Mouse (Mus musculus): ENCODE measurements around the gene Sufu.
A peak's percentile ranks its signal among the peaks of the same experiment; 100 is the strongest.

Sufu gene

DNA sequence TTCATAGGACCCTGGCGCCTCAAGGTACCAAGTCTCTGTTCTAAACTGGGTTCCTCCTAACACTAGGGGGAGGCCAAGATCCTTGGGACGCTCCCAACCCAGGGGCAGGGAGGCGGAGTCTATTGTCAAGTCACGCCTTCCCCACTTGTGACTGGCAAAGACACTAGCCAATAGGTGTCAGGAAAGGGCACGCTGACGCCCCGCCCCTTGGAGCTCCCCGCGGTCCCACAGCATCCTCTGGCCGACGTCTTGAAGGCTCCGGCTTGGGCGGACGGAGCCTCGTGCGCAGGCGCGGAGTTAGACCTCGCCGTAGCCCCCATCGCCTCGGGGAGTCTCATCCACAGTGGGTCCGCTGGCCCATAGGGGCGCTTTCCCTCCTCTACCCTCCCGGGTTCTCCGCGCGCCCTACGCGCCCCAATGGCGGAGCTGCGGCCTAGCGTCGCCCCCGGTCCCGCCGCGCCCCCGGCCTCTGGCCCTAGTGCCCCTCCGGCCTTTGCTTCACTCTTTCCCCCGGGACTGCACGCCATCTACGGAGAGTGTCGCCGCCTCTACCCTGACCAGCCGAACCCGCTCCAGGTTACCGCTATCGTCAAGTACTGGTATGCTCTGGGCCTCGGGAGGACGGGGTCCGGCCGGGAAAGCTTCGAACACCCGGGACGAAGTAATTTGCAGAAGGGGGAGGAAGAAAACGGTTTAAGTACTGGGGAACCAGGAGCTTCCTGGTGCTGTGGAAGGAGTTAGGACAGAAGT, at the start of gene Sufu:
Sufu (plus strand) TSS at position 211 of the 750 bp plus-strand sequence.
- DNase-seq = peak; percentile 99

DNA sequence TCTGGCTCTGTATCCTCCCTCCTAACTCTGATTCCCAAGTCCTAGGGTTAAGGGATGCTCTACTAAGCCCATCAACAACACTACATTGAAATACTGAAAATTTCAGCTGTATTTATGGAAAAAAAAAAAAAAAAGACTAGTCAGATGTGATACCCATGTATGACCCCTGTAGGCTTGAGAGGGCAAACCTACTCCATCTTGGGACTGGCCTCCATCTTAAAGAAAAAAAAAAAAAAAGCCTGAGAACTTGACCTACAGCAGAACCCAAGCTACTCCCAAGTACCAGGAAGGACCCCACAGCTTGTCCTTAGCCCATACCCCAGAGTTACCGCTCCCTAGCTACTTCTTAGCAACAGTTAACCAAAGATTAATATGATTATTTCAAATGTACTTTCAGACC, 49.5 kb upstream of the Sufu start:
- DNase-seq = no peak

DNA sequence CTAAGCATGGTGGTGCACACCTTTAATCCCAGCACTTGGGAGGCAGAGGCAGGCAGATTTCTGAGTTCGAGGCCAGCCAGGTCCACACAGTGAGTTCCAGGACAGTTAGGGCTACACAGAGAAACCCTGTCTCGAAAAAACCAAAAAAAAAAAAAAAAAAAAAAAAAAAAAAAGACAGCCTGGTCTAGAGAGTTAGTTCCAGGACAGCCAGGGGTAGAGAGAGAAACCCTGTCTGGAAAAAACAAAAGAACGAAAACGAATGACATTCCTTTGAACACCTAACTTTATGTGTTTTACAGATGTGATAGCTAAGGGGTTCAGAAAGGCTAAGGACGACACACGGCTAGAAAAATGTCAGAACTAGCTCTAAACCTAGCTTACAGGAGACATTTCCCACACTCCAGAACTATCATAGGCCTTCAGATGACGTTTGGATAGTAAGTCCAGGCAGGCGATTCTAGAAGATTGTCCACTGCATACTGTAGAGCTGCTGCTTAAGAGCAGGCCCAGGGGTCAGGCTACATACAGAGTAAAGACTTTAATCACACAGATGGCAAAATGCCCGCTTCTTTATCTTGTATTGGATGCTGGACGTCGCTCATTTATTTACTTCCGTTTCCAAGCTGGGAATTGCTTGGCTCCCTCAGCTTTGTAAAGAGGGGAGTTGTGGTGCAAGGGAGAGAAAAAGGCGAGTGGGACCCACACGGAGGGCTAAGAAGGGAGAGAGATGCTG, 48.6 kb upstream of the Sufu start:
- DNase-seq = no peak

DNA sequence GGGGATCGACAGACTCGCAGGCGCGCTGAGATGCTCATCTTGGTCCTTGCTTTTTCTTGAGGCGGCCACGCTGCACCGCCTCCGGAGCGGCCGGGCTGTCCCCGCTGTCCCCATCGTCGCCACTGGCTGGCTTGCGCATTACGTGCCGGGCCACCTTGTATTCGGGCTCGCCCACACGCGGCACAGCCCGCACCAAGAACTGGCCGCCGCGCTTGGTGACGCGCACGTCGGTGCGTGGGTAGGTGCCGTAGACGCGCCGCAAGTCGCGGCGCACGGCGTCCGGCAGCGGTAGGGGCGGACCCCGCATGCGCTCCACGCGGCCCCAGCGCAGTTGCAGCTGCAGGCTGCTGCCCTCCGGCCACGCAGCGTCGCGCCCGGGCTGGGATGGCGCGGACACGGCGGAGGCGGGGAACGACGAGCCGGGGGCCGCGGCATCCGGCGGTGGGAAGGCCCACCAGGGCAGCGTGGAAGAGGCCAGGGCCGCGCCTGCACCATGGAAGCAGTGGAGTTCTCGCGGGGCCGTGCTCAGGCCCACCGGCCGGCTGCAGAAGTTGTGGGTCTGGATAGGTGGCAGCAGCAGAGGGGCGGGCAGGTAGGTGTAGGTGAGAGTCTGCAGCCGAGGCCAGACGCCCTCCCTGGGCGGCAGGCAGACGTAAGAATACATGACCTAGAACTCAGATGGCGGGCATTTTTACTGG, 47.8 kb upstream of the Sufu start:
- peak; percentile 44 for DNase-seq

DNA sequence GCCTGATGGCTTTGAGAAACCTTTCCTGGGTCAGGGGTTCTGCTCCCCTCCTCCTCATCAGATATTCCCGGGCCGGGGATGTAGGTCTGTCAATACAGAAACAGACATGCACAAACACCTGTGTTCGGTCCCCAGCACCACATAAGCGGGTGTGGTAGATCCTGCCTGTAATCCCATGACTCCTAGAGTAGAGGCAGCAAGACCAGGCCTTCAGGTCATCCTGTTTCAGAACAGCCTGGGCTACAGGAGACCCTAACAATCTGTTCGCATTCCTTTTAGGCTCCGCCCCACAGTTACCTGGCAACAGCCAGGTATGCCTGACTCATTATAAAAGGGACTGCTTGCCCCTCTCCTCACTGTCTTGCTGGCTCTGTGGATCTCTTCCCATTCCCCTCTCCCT, 47.1 kb upstream of the Sufu start:
- no peak for DNase-seq

DNA sequence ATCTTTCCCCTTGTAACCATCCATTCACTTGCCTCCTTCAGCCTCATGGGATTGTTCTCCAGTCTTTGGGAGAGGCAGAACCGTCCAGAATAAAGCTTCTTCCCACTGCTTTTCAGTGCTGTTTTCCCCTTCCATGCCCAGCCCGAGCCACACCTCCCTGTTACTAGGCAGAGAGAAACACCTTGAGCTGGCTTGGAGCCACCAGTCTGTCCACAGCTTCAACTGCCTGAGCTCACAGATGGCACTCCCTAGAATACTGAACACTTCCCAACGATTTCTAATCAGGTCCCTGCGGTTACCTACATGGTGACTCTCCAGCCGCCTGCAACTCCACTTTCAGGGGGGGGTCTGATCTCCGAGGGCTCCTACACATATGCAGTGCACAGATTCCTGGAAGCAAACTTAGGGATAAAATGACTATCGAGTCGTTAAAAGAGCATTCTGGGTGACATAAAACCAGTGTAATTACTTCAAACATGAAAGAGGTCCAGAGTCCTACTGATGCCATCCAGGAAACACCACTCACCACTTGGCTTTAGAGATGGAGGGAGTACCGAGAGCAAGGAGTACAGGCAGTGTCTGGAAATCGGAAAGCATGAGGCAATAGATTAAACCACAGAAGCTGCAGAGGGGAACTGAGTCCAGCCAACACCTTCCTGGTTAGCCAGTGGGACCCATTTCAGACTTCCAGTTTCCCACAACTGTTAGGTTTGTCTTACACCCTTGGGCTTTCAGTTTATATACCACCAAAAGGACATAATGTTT, 46.3 kb upstream of the Sufu start, which contains the start of gene 2310034G01Rik:
2310034G01Rik (minus strand) TSS at position 135 of the 765 bp plus-strand sequence.
- DNase-seq = no peak

DNA sequence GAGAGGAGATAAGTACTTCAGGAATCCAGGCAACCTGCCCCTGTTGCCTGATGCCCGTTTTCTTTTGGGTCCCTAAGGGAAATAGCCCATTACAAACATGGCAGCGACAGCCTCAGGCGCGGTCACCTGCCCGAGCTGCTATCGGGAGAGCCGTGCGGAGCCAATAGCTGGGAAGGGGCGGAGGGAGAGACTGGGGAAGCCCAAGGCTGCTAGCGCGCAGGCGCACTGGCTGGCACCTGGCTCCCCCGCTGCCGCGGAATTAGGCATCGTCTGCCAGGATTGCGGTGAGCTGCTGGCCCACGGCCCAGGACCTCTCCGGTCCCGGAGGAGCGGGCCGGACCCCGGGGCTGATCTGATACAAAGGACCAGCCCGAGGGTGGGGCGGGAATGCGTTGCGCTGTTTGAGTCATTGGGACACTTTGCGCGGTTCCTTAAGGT, 40.0 kb upstream of the Sufu start:
- peak; percentile 95 for DNase-seq

DNA sequence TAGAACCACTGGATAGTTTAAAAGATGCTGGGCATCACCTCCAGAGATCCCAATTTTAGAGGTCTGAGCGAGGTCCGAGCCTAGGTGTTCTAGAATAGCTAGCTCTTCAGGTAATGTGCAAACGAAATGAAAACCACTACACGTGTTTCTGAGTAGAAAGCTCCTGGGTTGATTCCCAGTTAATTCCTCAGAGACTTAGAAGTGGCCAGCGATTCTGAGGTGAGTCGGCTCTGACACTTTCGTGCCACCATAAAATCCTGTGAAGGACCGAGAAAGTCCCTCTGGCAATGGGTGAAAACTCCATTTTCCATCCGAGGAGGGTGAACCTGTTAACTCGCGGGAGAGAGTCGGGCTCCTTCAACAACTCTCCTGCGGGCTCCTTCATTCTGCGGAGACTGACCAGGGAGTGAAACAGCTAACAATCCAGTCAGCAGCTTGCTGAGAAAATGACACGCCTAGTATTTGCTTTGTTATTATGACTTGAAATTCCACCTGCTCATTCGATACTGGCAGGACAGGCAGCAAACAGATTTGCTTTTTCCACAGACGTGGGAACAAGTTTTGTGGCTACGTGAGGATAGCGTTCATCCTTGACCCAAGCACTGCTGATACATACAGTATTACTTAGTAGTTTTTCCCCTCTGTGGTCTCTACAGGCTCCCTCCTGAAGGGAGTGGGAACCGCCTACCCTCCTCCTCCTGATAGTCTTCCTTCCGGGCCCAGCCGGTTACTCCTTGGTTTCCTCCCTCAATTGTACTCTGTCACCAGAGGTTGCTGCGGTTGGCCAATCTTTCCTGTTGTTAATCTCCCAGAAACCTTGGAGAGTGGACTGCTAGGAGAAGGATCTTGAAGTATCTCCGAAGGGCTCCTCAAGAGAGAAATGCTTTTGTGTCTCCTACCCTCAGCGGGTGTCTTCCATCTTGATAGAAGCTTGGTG, 39.1 kb upstream of the Sufu start:
- peak; percentile 42 for DNase-seq

DNA sequence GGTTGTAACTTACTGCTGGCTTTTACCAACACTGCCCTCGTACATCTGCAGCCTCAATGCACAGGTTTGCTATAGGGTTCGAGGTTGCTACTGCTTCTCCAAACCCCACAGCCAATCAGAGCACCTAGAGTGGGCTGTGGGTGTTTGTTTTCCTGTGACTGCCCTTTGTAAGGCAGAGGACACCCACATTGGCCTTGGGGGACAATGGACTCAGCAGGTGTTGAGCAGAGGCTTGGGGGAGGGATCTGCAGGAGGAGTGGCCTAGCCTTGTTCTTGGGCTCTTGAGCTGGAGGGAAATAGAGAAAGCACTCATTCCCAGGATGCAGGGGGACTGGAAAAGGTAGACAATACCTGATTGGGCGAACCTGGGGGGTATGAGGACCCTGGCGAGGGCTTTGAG, 38.3 kb upstream of the Sufu start:
- no peak for DNase-seq

DNA sequence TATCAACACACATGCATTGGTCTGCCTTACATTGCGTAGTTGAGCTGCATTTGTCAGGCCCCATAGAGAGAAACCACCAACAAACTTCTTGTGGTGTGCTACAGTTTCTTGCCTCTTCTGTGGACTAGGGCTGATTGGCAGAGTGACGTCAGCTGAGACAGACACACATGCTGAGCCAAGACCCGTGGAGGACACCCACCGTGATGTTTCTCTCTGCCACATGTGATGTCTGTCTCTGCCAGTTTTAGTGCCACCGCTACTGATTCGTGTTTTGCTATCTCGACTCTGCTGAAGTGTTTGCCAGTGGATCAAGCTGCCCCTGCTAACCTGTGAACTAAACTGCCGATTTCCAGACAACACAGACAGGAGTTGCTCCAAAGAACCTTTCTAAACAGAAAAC, 34.6 kb upstream of the Sufu start:
- no peak for DNase-seq

DNA sequence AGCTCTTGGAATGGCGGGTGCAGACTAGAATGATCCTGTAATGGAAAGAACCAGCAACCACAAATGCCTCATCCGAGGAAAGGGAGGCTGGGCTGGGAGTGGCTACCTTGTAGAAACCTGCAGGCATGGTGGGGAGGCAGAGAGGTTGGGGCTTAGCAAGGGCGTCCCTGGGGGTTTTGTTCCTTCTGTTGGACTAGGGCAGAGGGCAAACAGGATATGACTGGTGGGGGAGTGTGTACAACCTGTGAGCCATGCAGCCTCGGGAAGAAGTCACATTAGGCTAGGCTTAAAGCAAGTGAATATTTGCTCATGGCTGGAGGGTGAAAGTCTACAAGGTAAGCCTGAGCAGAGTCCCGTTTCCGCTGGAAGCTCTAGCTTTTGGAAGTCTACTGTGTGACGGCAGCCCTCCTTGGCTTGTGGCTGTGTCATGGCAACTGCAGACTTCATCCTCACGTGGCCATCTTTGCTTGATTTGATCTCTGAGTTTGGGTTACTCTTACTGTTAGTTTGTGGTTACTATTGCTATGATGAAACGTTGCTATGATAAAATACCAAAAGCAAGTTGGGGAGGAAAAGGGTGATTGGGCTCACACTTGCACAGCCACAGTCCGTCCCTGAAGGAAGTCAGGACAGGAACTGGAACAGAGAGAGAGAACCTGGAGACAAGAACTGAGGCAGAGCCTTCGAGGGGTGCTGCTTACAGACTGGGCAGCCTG, 33.2 kb upstream of the Sufu start:
- DNase-seq = no peak

DNA sequence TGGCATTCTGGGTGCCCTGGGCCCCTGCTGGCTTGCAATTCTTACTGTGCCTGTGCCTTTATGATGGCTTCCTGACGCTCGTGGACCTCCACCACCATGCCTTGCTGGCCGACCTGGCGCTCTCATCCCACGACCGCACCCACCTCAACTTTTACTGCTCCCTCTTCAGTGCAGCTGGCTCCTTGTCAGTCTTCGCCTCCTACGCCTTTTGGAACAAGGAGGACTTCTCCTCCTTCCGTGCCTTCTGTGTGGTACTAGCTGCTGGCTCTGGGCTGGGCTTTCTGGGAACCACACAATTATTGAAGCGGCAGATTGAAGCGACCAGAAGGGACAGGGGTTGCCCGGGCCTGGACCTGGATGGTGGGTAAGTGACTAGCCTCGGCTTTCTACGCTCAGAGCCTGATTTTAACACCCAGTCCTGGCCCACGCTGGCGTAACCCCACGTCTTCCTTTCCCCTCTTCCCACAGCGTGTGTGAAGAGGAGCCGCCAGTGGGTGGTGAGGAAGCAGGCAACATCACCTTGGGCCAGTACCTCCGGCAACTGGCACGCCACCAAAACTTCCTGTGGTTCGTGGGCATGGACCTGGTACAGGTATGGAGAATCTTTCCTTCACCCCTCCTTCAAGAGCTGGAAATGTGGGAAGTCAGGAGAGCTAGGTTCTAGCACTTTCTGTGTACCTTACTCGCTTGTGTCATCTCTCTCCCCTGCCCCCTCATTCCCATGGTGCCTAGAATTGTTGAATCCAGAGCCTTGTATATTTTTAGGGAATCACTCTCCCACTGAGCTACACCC, 28.7 kb upstream of the Sufu start:
- DNase-seq = no peak

DNA sequence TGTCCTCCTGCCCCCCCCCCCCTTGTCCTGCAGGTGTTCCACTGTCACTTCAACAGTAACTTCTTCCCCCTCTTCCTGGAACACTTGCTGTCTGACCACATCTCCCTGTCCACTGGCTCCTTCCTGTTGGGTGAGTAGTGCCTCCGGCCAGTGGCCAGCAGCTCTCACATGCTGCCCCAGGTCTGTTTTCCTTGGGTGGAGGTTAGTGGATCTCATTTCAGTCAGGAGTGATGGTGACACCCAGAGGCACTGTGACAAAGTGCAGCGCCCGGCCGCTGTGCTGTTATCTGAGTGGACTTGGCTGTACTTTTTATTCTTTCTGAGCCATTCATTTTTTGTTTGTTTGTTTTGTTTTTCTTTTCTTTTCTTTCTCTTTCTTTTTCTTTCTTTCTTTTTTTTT, 27.5 kb upstream of the Sufu start:
- peak; percentile 40 for DNase-seq

DNA sequence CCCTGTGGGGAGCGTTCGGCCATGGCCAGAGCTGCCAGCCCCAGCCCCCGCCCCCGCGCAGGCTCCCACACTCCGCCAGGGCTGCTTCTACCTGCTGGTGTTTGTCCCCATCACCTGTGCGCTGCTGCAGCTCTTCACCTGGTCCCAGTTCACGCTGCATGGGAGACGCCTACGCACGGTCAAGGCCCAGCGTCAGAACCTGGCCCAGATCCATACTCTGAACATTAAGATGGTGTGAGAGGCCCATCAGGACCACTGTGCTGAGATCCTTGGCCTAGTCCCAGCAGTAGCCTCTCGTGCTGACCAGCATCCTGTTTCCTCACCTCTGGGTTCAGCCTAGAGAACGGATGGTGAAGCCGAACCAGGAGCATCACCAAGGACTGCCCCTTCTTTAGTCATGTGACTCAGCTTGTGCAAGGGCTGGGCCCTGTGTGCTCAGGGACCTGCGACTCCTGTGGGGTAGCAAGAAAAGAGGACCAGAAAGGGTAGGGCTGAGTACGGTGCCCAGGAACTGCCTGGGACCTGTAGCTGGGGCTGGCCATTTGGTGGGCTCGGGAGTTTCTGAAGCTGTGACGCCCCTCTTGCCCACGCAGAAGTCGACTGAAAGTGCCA, 22.1 kb upstream of the Sufu start:
- no peak for DNase-seq

DNA sequence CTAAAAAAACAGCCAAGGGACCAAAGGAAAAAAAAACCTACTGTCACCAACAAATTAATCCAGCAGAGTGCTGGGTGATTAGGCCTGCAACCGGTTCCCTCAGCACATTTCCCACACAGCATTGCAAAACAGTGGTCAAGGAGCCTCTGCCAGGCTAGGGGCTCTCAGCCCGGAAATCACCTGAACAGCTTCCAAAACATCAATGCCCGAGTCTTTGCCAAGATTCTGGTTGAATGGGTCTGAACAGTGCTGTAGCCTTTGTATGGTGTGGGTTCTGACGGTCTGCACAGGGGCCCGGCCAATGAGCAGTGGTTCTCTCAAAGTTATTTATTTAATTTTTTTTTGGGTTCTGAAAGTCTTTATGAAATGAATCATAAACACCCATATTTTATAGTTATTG, 21.2 kb upstream of the Sufu start:
- no peak for DNase-seq

DNA sequence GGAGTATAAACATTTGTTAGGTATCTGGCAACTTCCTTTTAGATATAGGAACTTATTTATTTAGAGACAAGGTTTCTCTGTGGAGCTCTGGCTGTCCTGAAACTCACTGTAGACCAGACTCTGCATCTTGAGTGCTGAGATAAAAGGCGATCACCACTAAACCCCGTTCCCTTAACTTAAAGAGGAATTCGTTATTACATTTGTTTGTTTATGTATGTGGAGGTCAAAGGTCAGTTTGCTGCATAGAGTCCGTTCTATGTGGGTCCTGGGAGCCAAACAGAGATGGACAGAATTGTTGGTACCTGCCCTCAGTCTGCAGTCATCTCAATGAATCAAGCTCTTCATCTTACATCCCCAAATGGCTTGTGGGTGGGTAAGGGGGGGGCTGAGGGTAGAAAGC, 20.8 kb upstream of the Sufu start:
- no peak for DNase-seq

DNA sequence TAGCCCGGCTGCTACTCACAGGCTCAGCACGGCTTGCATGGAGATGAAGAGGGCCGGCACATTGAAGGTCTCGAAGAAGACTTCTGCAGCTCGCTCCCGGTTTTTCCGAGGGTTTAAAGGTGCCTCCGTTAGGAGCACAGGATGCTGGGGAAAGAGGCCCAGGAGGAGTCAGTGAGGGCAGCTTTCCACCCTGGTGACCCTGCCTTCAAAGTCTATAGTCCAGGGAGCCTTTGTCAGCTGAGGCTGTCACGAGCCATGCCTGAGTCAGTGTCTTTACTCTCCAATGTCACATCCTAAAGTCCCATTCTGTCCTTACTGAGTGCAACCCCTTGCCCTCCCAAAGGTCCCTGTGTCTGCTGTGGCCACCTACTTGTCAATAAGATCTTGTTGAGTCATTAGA, 14.4 kb upstream of the Sufu start:
- DNase-seq = no peak

DNA sequence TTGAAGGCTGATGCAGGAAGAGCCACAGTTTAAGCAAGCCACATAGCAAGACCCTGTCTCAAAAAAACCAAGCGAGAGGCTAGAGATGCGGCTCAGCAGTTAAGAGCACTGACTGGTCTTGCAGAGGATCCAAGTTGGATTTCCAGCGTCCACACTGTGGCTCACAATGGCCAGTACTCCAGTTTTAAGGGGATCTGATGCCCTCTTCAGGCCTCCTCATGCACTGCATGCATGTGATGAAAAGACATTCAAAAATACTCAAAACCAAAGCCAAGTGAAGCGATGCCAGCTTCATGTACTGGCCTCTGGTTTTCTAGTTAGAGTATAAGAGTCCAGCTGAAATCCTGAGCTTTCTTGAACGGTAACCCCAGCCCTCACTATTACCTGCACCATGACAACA, 6.8 kb upstream of the Sufu start:
- DNase-seq = no peak

DNA sequence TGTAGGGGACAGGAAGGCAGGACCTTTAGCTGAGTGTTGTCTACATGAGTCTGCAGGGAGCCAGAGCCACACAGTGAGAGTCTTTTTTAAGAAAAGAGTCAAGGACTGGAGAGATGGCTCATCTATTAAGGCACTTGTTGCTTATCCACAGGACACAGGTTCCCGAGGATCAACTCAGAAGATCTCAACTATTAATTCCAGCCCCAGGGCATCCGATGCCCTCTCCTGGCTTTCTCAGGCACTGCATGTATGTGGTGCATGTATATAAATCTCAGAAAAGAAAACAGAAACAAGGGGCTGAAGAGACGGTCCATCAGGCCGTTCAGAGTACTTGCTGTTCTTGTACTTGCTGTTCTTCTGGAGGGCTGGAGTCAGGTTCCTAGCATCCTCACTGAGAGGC, 4.7 kb upstream of the Sufu start:
- DNase-seq = peak; percentile 51

DNA sequence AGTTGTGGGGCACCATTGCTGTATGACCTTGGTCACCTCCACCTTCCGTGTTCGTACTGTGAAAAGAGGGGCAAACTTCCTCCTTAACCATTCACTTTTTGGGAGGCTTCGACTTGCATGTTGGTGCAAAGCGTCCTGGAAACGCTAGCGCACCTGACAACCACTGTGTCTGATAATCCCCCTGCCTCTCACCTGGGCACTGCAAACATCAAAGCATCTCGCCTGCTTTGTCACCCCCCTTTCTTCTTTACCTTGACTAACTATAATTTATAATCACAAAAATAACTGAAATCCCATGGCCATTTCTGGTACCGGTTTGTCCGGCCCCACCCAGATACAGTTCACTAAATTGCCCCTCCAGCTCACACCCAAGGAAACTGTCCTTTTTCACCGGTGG, 2.0 kb upstream of the Sufu start:
- DNase-seq = no peak
